Mouse (Mus musculus) MEL (cell line): ENCODE measurements at regions not wholly inside any gene's neighbourhood (a gene's known extent, or its start where the extent isn't known, plus 50 kb on each side); places are given as distances from the start of the nearest gene placed in this dataset.

Source experiments
- DNase-seq: peaks from one replicate; pipeline ENCODE4 v3.0.0; 2011; ENCODE audit warnings: low read depth, low spot score
- H3K27ac ChIP-seq: 2 replicates; pipeline ENCODE4 v1.5.1; 2012; ENCODE audit warnings: low read depth, mild to moderate bottlenecking, control low read depth, low read length, moderate library complexity; ENCODE audit not compliant: control insufficient read depth
- H3K27me3 ChIP-seq, 2 experiments: fragments of 150-350 bp in 1 of 2; sonication (generic) in 1 of 2; 2 replicates each; pipeline ENCODE4 v1.6.1; 2012; ENCODE audit warnings: low read length in 2 of 2, mild to moderate bottlenecking in 2 of 2, improper control_type of control experiment in 1 of 2, moderate library complexity in 1 of 2; ENCODE audit not compliant: insufficient read depth in 2 of 2, control insufficient read depth in 1 of 2
- H3K36me3 ChIP-seq, 2 experiments: 2 replicates each; pipeline ENCODE4 v1.6.1; 2012 to 2014; ENCODE audit warnings: low read length in 2 of 2, improper control_type of control experiment in 1 of 2, inconsistent platforms in 1 of 2, mild to moderate bottlenecking in 1 of 2; ENCODE audit not compliant: insufficient read depth in 2 of 2, control insufficient read depth in 1 of 2
- H3K4me1 ChIP-seq, 2 experiments: fragments of 150-350 bp in 1 of 2; sonication (generic) in 1 of 2; 2 replicates each; pipeline ENCODE4 v1.6.1; 2012; ENCODE audit warnings: low read length in 2 of 2, improper control_type of control experiment in 1 of 2, mild to moderate bottlenecking in 1 of 2; ENCODE audit not compliant: insufficient read depth in 2 of 2, control insufficient read depth in 1 of 2
- H3K4me3 ChIP-seq, 2 experiments: fragments of 150-350 bp in 1 of 2; sonication (generic) in 1 of 2; 2 replicates each; pipeline ENCODE4 v1.5.1; 2012; ENCODE audit warnings: low read depth in 2 of 2, low read length in 2 of 2, mild to moderate bottlenecking in 2 of 2, moderate library complexity in 2 of 2, control low read depth in 1 of 2, improper control_type of control experiment in 1 of 2; ENCODE audit not compliant: control insufficient read depth in 1 of 2, insufficient read depth in 1 of 2
- H3K79me2 ChIP-seq: 2 replicates; pipeline ENCODE4 v1.6.1; 2012; ENCODE audit warnings: mild to moderate bottlenecking, low read length, moderate library complexity; ENCODE audit not compliant: control insufficient read depth, poor library complexity, insufficient read depth
- H3K9ac ChIP-seq: 2 replicates; pipeline ENCODE4 v1.6.1; 2012; ENCODE audit warnings: low read depth, mild to moderate bottlenecking, control low read depth, low read length, moderate library complexity; ENCODE audit not compliant: control insufficient read depth, poor library complexity, severe bottlenecking
- H3K9me3 ChIP-seq: fragments of 150-350 bp; sonication (generic); replicated peaks from 2 replicates; pipeline ENCODE4 v1.6.1; 2012; ENCODE audit warnings: mild to moderate bottlenecking, low read length, improper control_type of control experiment, moderate library complexity; ENCODE audit not compliant: insufficient read depth
- BHLHE40 ChIP-seq: IDR thresholded peaks from 2 replicates; pipeline ENCODE4 v1.6.1; 2012; ENCODE audit warnings: low read depth, mild to moderate bottlenecking, inconsistent platforms, low read length, improper control_type of control experiment, borderline replicate concordance
- CTCF ChIP-seq, 3 experiments: IDR thresholded peaks in 2 of 3; conservative IDR thresholded peaks in 1 of 3; 2 replicates each; pipeline ENCODE4 v1.5.1; 2011 to 2012; ENCODE audit warnings: low read length in 3 of 3, low read depth in 2 of 3, mild to moderate bottlenecking in 2 of 3, improper control_type of control experiment in 1 of 3, inconsistent platforms in 1 of 3, mixed read lengths in 1 of 3, moderate library complexity in 1 of 3; ENCODE audit not compliant: control insufficient read depth in 1 of 3, insufficient read depth in 1 of 3, poor library complexity in 1 of 3, severe bottlenecking in 1 of 3
- E2F4 ChIP-seq: IDR thresholded peaks from 2 replicates; pipeline ENCODE4 v1.6.1; 2011; ENCODE audit warnings: low read depth, low read length, improper control_type of control experiment, borderline replicate concordance
- ELF1 ChIP-seq: IDR thresholded peaks from 2 replicates; pipeline ENCODE4 v1.6.1; 2014; ENCODE audit warnings: low read depth, mild to moderate bottlenecking, inconsistent platforms, low read length, improper control_type of control experiment, moderate library complexity
- GABPA ChIP-seq: IDR thresholded peaks from 2 replicates; pipeline ENCODE4 v1.6.1; 2012; ENCODE audit warnings: low read depth, mild to moderate bottlenecking, inconsistent platforms, low read length, improper control_type of control experiment, moderate library complexity
- HCFC1 ChIP-seq: IDR thresholded peaks from 2 replicates; pipeline ENCODE4 v1.6.1; 2012; ENCODE audit warnings: low read depth, mild to moderate bottlenecking, inconsistent platforms, low read length, improper control_type of control experiment, moderate library complexity
- KAT2A ChIP-seq: conservative IDR thresholded peaks from 2 replicates; pipeline ENCODE4 v1.6.1; 2012; ENCODE audit warnings: low read depth, low read length, improper control_type of control experiment, inconsistent platforms
- MAFK ChIP-seq: IDR thresholded peaks from 2 replicates; pipeline ENCODE4 v1.6.1; 2011; ENCODE audit warnings: low read depth, mild to moderate bottlenecking, low read length, improper control_type of control experiment, borderline replicate concordance
- MAZ ChIP-seq: IDR thresholded peaks from 2 replicates; pipeline ENCODE4 v1.6.1; 2012; ENCODE audit warnings: low read depth, mild to moderate bottlenecking, inconsistent platforms, low read length, improper control_type of control experiment
- NRF1 ChIP-seq: IDR thresholded peaks from 2 replicates; pipeline ENCODE4 v1.6.1; 2014; ENCODE audit warnings: low read depth, mild to moderate bottlenecking, inconsistent platforms, low read length, improper control_type of control experiment, moderate library complexity; ENCODE audit not compliant: poor library complexity, insufficient read depth, severe bottlenecking
- POLR2A ChIP-seq, 2 experiments: IDR thresholded peaks; 2 replicates each; pipeline ENCODE4 v1.6.1; 2011 to 2012; ENCODE audit warnings: low read length in 2 of 2, mild to moderate bottlenecking in 2 of 2, control low read depth in 1 of 2, improper control_type of control experiment in 1 of 2, low read depth in 1 of 2, moderate library complexity in 1 of 2; ENCODE audit not compliant: control insufficient read depth in 1 of 2, insufficient read depth in 1 of 2, poor library complexity in 1 of 2
- RAD21 ChIP-seq: IDR thresholded peaks from 2 replicates; pipeline ENCODE4 v1.6.1; 2011; ENCODE audit warnings: mild to moderate bottlenecking, low read depth, low read length, improper control_type of control experiment
- SIN3A ChIP-seq: IDR thresholded peaks from 2 replicates; pipeline ENCODE4 v1.6.1; 2012; ENCODE audit warnings: low read length, improper control_type of control experiment, inconsistent platforms
- SMC3 ChIP-seq: IDR thresholded peaks from 2 replicates; pipeline ENCODE4 v1.6.1; 2011; ENCODE audit warnings: low read depth, low read length, improper control_type of control experiment
- TCF12 ChIP-seq: IDR thresholded peaks from 2 replicates; pipeline ENCODE4 v1.6.1; 2014; ENCODE audit warnings: low read depth, mild to moderate bottlenecking, inconsistent platforms, low read length, improper control_type of control experiment, moderate library complexity
- USF2 ChIP-seq, 2 experiments: IDR thresholded peaks; 2 replicates each; pipeline ENCODE4 v1.6.1; 2011 to 2012; ENCODE audit warnings: improper control_type of control experiment in 2 of 2, low read length in 2 of 2, borderline replicate concordance in 1 of 2, inconsistent platforms in 1 of 2, low read depth in 1 of 2, mild to moderate bottlenecking in 1 of 2; ENCODE audit not compliant: insufficient read depth in 1 of 2
- ZNF384 ChIP-seq: IDR thresholded peaks from 2 replicates; pipeline ENCODE4 v1.6.1; 2012; ENCODE audit warnings: low read depth, mild to moderate bottlenecking, inconsistent platforms, low read length, improper control_type of control experiment

DNA sequence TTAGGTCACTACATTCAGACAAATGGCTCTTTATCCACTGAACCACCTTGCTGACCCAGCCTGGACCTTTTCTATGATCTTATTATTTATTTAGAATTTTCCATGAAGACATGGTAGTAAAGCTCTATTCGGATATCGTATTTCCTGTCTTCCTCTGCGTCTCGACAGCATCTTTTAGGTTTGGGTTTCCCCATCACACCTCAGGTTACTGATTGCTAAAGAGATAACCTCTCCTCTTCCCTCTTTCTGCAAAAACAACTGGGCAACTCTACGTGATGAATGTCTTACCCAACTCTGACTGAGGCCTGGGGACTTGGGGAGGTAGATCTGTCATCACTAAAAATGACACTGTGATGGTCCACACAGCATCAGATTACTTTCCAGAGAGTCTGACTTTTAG, 133.4 kb downstream of the Klhl25 start (continued):
- no peak for TF ChIP-seq TCF12

DNA sequence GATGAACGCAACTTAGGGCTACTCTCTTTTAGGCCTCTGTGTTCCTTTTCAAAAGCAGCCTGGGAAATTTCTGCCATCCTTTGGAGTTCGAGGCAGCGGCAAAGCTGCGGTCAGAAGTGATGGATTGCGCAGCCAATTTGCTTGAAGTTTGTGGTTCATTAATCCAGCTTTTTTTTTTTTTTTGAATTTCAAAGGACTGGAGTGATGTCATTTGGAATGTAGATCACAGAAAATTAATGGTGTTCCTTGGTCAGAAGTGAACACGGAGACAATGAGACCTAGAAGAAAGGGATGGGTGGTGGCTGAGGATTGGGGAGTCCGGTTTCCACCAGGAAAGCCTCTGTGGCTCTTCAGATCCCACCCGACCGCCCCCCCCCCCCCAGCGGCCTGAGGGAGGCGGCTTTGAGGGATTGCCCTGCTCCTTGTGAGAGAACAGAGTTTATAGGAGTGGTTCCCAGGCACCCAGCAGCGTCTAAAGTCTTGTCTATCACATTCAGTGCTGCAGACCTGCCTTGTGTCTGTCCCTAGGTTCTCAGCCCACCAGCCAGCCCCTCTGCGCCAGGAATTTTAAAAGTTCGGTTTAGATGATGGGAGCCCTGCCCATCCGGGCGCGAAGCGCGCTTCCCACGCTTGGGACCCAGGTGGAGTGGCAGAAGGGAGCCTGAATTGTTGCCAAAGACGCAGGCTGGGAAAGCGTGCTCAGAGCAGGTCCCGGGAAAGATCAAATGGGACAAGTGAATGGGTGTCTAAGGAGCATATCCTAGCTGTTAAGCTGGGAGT, 135.1 kb downstream of the Klhl25 start:
- Histone ChIP-seq H3K27me3 (no peaks in the 10 kb centered on the region), H3K27ac (no peak overlapping the region)
- no peak for DNase-seq
- TF ChIP-seq BHLHE40, result no peak
- TF ChIP-seq CTCF (IDR thresholded peaks at IDR 0.05 in 2 of 3, conservative IDR thresholded peaks at IDR 0.05 in 1 of 3; ENCODE audit: control insufficient read depth in 1 of 3, insufficient read depth in 1 of 3, low read depth in 2 of 3, low read length in 3 of 3, poor library complexity in 1 of 3, severe bottlenecking in 1 of 3), result no peak
- no peak for TF ChIP-seq GABPA
- TF ChIP-seq KAT2A, result no peak
- TF ChIP-seq ELF1, result no peak
- no peak for TF ChIP-seq POLR2A (IDR thresholded peaks at IDR 0.05; ENCODE audit: control insufficient read depth in 1 of 2, insufficient read depth in 1 of 2, low read depth in 1 of 2, low read length in 2 of 2, poor library complexity in 1 of 2)
- no peak for TF ChIP-seq E2F4
- TF ChIP-seq RAD21, result no peak
- no peak for TF ChIP-seq NRF1
- TF ChIP-seq MAZ, result no peak
- TF ChIP-seq SIN3A, result no peak
- no peak for TF ChIP-seq MAFK
- no peak for TF ChIP-seq USF2 (IDR thresholded peaks at IDR 0.05; ENCODE audit: borderline replicate concordance in 1 of 2, insufficient read depth in 1 of 2, low read depth in 1 of 2, low read length in 2 of 2)
- TF ChIP-seq SMC3, result no peak
- TF ChIP-seq ZNF384, result no peak
- no peak for TF ChIP-seq HCFC1
- TF ChIP-seq, all 39 proteins: peak for 0
- no peaks in the 10 kb centered on the region for H3K9me3 ChIP-seq
- no peaks in the 10 kb centered on the region for H3K79me2 ChIP-seq
- no peaks in the 10 kb centered on the region for H3K4me1 ChIP-seq
- no peak overlapping the region for H3K4me3 ChIP-seq
- H3K36me3 ChIP-seq, result no peaks in the 10 kb centered on the region
- H3K9ac ChIP-seq, result no peak overlapping the region

GRCm38 (mm10) chr7:75983809-75984171, 135.7 kb downstream of the Klhl25 start:
- no peaks in the 10 kb centered on the region for H3K36me3 ChIP-seq
- no peak for TF ChIP-seq RAD21
- no peak overlapping the region for H3K9ac ChIP-seq
- no peaks in the 10 kb centered on the region for H3K4me1 ChIP-seq
- no peak overlapping the region for H3K4me3 ChIP-seq
- H3K27ac ChIP-seq, result no peak overlapping the region
- H3K9me3 ChIP-seq, result no peaks in the 10 kb centered on the region
- no peaks in the 10 kb centered on the region for H3K27me3 ChIP-seq
- no peak for DNase-seq
- no peaks in the 10 kb centered on the region for H3K79me2 ChIP-seq
